Mouse (Mus musculus): Measurements from ENCODE around the gene Ppie.
A peak's percentile ranks its signal among the peaks of the same experiment; 100 is the strongest.
"Not testable (repeated sequence)": the region's sequence is repeated elsewhere in the genome, so short reads cannot be mapped to it uniquely, and the experiment has no call there.

Gene Ppie

GRCm38 (mm10) chr4:123112216-123112764, 27.5 kb downstream of the Ppie start:
- no peak for DNase-seq

DNA sequence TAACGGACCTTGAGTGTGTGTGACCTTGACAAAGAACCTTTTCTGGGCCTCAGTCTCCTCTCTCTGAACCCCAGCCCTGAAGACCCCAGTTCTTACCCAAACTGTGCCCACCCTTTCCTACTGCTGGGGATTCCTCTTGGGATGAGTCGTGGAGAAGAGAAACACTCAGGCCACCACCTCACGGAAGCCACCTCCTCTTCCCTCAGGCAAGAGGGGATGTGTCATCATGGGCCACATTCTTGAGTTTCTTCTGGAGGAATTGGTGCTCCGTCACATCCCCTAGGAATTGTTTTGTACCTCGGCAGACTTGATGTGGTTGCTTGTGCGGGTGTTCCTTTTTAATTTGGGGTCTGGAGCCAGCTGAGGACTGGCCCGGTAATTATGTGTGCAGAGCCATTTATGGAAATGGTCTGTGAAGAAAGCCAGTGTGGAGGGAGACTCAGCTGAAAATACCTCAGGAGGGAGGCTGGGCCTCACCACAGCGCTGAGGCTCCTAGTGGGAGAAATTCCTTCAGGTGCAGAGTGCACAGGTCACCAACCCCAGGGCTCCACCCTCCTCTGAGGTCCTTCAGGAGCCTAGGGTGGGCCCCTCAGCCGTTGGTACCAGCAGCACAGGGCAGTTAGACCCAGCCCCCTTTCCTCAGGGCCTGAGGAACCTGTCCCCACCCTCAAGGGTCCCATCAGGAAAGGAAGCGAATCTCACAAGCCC, 28.3 kb downstream of the Ppie start:
- not testable (repeated sequence) for DNase-seq

DNA sequence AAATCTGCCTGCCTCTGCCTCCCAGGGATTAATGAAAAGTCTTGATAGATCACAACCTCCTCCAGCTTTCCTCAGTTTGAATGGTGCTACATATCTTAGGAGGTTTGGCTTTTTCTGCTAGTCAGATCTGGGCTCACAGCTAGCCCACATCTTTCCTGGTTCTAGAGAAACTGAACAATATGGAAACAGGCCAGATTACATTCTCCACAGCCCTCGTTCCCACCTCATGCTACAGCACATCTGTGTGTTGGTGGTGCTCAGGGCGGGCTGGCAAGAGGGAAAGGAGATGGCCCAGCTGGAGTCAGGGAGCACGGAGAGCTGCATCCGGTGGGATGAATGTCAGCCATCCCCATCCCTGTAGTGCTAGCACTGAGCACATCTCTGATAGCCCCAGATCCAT, 29.0 kb downstream of the Ppie start:
- DNase-seq, result no peak

DNA sequence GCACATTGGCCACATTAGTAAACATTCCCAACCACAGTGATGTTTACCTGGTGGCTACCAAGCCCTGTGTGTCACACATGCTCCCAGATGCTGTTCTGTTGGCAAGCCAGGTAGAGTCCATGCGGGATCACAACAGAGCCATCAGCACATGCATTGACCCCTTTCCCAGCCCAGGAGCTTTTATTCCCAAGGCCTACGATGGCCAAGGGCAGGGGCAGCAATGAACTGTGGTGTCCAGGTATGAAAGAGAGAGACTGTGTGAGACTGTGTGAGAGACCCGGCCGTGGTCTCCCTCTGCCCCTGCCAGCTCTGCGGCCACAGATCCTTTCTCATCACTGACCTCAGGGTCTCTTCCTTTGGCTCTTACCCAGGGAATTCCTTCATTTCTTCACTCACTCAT, 31.7 kb downstream of the Ppie start:
- no peak for DNase-seq

DNA sequence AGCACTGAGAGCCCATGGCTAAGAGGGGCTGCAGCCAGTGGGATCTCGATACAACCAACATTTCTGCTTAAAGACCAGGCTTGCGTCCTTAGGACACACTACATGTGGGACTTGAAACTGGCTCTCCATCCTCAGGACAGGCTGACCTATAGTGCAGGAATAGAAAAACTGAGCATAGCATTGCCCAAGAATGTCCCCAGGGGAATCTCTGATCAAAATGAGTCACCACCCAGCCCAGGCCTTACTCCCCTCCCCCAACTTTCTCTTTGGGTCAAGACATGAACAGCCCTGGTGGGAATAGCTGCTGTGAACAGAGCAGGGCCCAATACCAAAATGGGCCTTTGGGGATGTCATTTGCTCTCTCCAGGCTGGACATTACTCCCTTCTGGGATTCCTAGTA, 32.9 kb downstream of the Ppie start:
- DNase-seq, result no peak

DNA sequence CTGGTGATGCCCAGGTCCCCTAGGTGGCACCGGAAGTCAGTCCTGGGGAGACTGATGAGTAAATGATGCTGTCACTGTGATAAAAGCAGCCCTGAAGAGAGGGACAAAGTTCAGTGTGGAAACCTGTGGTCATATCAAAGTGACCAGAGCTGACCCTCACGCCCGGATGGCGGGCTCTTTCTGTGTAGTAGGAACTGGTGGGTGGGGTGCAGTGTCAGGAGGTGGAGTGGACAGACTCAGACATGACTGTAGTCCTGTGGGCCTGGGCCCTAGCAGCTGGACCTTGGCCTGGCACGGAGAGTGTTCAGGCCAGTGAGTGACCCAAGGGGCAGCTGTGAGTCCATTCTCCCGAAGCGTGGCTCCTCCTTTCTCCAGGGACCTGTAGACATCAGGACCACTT, 33.8 kb downstream of the Ppie start:
- not testable (repeated sequence) for DNase-seq

DNA sequence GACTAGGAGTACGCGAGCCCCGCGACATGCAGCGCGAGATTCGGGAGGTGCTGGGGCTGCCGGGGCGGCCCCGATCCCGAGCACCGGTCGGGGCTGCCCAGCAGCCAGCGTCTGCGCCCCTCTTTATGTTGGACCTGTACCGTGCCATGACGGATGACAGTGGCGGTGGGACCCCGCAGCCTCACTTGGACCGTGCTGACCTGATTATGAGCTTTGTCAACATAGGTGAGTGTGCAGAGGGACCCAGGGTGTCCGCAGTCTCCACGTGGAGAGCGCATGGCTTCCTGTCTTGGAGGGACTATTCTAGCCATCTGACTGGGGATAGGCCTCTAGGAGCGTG, 34.3 kb downstream of the Ppie start:
- DNase-seq, result no peak

DNA sequence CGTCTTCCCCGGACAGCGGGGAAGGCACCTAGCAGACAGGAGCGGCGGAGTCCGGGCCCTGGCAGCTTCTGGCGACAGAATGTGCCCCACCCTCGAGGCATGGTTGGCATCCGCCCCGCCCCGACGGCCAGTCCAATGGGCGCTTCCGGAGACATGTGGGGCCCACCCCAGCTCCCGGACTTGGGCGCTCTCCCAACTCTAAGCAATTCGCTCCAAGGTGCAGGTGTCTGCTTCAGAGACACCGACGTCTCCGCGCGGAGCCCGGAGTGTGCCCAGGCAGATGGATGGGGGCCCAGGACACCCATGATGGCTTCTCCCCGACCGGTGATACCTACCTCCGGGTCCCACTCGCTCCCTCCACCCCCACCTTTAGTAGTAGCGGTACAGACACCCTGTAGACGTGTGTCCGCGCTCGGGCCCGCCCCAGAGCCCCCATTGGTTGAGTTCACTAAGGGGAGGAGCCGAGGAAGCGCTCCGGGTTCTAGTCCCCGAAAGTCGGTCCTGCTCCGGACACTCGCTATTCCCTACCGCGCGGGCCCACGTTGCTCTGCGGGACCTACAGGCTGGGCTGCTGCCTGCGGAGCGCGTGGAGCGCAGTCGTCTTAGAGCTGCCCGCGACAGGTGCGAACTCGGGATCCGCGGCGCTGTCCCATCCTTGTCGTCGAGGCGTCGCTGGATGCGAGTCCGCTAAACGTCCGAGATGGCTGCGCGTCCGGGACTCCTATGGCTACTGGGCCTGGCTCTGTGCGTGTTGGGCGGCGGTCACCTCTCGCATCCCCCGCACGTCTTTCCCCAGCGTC, 34.9 kb downstream of the Ppie start, which contains the start of gene Bmp8b:
Bmp8b (plus strand) TSS at position 515 of the 800 bp plus-strand sequence.
- no peak for DNase-seq

- DNase-seq, result no peak
These were observed 45.9 kb downstream of the Ppie start for GRCm38 (mm10) chr4:123093869-123094268.

DNA sequence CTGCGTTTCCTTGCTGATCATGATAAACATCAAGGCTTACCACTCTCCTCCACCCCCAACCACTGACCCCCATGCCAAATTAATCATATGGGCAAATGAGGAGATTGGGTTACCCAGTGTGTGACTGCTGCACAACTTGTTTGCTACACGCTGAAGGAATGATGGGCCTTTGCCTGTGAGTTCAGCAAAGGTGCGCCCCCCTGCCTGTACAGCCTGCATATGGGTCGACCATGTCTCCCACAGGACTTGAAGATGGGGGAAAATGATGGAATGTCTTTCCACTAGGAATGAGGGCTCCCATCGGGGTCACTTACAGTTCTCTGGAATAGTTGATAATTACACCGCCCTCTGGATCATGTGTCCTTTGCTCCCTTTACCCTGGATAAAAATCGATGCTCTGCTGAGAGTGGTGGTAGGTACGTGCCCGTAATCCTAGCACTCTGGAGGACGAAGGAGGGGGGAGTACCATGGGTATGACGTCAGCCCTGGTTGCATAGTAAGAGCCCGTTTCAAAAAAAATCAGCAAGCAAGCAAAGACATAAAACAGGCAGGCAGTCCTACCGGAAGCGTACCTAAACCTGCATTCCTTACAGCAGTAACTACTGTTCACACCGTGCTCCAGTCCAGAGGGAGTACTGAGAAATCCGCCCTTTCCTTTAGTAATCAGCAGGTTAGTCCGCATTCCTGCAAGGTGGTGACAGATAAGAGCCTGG, 46.5 kb downstream of the Ppie start:
- DNase-seq, result no peak

DNA sequence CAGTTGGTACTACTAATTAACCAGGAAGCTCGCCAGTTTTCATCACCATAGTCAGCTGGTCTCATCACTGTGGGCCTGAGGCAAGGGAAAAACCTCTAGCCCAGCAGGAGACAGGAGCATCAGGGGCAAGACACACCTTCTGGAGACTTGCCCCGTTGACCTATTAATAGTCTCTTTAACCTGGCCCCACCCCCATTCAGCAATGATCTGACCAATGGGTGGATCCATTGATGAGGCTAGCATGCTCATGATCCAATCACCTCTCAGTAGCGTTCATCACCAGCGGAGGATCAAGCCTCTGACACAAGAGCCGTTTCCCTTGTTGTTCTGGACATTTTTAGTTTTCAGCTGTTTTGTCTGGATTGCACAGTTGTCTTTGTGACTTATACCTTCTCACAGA, 47.1 kb downstream of the Ppie start:
- DNase-seq, result no peak

- DNase-seq, result no peak
These were observed 53.4 kb downstream of the Ppie start for GRCm38 (mm10) chr4:123086381-123086780.

GRCm38 (mm10) chr4:123085290-123085689, 54.5 kb downstream of the Ppie start:
- DNase-seq, result no peak

- DNase-seq, result no peak
These were observed 56.3 kb downstream of the Ppie start for GRCm38 (mm10) chr4:123083323-123083902.

DNA sequence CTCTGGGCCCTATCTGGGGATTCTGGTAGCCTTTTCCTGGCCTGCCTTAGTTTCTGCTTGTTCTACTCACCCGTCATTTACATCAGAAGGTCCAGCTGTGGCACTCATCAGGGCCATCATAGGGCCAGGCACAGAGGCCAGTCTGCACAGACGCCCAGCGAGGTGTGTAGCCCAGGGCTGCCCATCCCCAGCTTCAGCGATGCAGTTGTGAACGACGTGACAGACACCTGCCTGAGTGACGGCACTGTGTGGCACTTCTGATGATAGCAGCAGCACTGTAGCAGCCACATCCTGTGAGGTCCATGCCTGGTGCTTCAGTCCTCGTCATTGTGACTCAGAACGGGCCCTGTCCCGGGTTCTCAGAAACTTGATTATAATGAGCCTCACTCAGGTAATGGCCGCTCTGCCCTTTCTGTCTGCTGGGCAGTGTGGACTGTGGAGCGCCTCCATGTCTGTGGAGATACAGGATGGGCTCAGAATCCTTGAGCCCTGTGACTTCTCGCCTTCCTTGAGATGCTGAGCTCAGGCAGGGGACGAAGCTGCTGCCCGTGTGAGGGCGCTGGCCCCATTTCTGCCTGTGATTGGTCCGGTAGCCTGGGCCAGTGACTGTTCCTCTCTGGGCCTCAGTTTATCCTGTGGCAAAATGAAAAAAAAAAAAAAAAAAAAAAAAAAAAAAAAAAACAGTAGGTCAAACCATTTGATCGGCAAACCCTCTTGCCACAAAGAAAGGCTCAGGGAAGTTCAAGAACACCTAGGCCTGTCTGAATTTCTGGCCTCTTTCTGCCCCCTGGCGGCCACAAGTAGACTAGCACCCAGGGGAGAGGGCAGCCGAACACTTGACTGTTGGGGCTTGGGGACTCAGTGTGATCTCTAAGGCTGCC, 57.2 kb downstream of the Ppie start:
- DNase-seq, result peak; percentile 70

GRCm38 (mm10) chr4:123080791-123081190, 59.0 kb downstream of the Ppie start:
- no peak for DNase-seq

DNA sequence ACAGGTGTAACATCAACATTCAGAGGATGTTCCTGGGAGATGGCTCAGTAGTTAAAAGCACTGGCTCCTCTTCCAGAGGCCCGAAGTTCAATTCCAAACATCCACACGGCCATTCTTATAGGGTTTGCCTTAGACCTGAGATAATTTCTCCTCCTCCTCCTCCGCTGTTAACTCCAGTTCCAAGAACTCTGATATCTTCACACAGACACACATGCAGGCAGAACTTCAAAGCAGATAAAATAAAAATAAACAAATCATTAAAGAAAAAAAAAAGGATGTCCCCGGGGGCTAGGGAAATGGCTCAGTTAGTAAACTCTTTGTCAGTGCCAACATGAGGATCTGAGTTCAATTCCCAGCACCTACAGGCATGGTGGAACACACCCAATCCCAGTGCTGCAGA, 61.5 kb downstream of the Ppie start:
- DNase-seq, result no peak

All from thymus, postnatal 14 days (tissue).